Mouse (Mus musculus) leukemia stem cell, adult 10-12 weeks (primary cell): ENCODE data around the gene Gm28048. TPM values are rescaled to one million over a fixed set of nuclear protein-coding genes. Genes with fewer than 3 reads are reported as not detected.

Experiments used
- polyA plus RNA-seq: library from polyadenylated mRNA; stranded (reverse); fragments of >175 nt; gene quantifications from 2 replicates; pipeline ENCODE4 v1.2.3, GENCODE M21; 2012; ENCODE audit warnings: low replicate concordance

Gm28048 gene
- polyA plus RNA-seq = not detected in 2 replicates

DNA sequence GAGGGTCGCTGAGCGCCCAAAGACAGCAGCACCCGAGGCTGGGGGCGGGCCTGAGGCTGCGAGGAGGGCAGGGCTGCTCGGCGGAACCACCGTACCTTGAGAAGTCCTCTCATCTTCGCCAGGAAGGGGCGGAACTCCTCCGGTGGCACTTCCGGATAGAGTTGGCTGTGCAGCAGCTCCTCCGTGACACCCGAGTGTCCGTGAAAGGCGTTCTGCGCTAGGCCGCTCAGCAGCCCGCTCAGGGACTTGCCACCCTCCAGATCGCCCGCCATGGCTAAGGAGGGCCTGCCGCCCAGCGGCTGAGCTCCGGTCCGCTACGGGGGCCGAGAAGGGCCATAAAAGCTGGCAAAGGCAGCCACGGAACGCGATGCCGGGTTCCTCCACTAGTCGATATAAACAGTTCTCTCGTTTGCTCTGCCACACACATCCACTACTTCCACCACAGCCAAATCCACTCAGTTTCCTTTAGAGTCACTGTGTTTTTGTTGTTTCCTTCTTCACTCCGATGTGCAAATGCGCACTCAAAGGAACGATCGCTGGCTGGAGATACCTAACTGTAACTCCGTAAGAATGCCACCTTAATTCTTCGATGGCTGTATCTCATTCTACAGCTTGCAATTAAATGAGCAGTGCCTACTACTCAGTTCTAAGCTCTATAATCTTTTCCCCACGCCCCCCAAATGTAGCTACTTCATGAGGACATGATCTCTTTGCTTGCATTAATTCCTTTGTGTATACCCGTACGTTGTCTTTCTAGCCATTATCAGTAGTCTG, at the start of gene Gm28048, which contains the start of gene Commd1:
Gene Gm28048 (minus strand): TSS at position 107 of the 774 bp plus-strand sequence.
Gene Commd1 (minus strand): TSS at position 399 of the 774 bp plus-strand sequence.

GRCm38 (mm10) chr11:23007481-23008180, 25.7 kb upstream of the Gm28048 start, which contains the start of gene Fam161a:
Gene Fam161a, plus strand, starts transcription at chr11:23007531.

GRCm38 (mm10) chr11:22990393-22991126, 8.7 kb upstream of the Gm28048 start, which contains the start of gene Cct4:
Gene Cct4, plus strand, starts transcription at chr11:22990519.

GRCm38 (mm10) chr11:22971835-22972709, 9.8 kb downstream of the Gm28048 start, which contains the start of gene Zrsr1:
Gene Zrsr1, plus strand, starts transcription at chr11:22972005.

GRCm38 (mm10) chr11:22860335-22861227, 121.3 kb downstream of the Gm28048 start, which contains the start of gene B3gnt2:
Gene B3gnt2, minus strand, starts transcription at chr11:22860961.

Other genes starting within 250 kb of the Gm28048 start
- gene B3gnt2, start 121.1 kb downstream of the Gm28048 start, polyA plus RNA-seq = 2.8 and 5.3 TPM in 2 replicates
- gene Zrsr1, start 10.1 kb downstream of the Gm28048 start, polyA plus RNA-seq = 1.2 and 1.7 TPM in 2 replicates
- gene Commd1, start 292 bp upstream of the Gm28048 start, polyA plus RNA-seq = 23.8 and 25.5 TPM in 2 replicates
- gene Cct4, start 8.4 kb upstream of the Gm28048 start, polyA plus RNA-seq = 730 and 1,012 TPM in 2 replicates
- gene Fam161a, start 25.4 kb upstream of the Gm28048 start, polyA plus RNA-seq = 0.13 and 0.68 TPM in 2 replicates